Mouse (Mus musculus) CD4-positive, CD25-positive, alpha-beta regulatory T cell, adult 2 months (primary cell): ENCODE measurements around the gene Vldlr.
A peak's percentile ranks its signal among the peaks of the same experiment; 100 is the strongest.

Experiments used
- DNase-seq: peaks from one replicate; pipeline ENCODE4 v3.0.0-alpha.2; 2012; ENCODE audit warnings: low read depth, low spot score

Gene Vldlr

DNA sequence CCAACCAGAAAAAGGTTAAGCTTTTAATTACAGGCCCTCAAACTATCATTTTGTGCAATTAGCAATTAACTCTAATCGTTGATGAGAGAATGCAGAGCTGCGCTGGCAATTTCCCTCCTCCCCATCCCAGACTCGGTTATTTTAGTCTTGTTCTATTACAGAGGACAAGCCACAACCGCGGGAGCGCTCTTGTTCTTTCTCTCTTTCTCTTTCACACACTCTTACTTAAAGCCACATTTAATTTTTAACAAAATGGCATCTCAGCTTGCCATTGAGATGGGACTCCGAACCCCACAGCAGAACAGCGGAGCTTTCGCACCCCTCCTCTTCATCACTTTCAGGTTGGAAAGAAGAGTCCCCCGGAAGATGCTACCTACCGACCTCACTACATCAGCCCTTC lies at the start of gene Vldlr:
TSS of gene Vldlr (plus strand) at position 167 of the 400 bp plus-strand sequence.
- DNase-seq = no peak

DNA sequence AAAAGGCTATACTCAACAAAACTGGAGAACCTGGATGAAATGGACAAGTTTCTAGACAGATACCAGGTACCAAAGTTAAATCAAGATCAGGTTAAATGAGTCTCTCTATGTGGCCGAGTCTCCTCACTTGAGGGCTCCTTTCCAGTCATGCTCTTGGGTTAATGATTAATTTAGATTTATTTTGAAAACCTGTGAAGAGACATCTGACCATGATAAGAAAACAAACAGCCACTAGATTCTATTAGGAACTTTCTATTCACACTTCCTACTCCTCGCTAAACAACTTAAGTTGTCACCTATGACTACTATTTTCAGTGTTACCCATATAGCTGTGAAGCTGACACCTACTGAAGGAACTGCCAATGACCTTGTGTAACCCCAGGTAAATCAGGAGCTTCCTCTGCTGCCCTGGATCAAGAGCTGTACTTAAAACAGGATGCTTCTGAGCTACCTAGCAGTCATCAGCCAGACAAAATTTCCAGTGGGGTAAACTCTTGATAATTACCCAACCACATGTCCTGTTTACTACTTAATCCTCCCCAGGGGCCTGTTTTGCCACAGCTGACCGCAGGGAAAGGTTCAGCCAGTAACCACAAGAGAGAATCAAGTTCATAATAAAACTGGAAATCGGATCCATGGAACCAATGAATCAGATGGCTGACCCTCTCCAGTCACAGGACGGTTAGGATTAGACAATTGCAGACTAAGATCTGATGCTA lies 48.5 kb upstream of the Vldlr start:
- DNase-seq = no peak

DNA sequence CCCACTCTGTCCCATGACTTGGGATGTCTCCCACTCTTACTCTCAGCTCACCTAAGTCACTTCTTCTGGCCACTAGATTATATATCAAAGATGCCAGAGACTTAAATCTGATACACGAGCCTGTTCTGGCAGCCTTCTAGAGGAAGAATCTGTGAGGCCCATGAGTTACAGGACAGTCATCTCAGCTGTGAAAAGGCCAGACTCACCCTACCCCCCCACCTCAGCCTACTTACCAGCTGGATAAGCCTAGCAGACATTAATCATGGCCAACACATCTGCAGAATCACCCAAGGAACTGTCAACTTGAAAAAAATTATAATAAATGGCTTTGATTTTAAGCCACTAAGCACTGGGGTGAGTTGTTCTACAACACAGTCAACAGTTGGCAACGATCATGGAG lies 42.4 kb upstream of the Vldlr start:
- no peak for DNase-seq

DNA sequence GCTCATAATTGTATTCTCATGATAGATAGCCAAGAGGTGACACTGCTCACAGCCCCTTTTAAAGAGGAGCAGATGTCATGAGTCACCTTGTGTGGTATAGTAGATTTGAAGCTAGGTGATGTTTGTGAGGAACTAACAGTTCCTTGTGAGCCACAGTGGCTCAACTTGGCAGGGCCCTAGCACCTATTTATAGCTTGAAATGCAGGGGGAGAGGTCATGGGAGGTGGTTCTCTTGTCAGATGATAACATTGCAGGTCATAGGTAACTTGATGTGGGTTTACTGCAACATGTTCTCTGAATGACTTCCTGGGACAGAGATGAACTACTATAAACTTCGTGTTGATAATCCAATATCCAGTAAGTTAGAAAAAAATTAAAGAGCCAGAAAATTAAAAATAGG lies 40.7 kb upstream of the Vldlr start:
- no peak for DNase-seq

DNA sequence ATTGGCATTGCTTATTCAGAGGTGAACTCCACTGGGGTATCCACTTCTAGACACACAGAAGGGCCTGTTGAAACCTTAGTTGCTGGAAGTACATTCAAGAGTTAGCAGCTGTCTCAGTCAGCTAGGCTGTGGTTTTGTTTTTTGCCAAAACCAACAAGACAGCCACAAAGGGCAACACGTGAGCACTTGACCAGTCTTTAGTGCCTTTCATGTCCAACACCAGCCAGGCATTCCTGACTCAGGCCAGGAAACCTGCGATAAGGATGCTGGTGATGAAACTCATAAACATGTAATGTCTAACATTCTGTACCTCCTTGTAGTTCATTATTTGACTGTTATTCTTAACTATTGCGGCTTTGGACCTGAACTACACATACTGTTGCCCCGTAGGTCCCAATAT lies 39.7 kb upstream of the Vldlr start:
- no peak for DNase-seq

DNA sequence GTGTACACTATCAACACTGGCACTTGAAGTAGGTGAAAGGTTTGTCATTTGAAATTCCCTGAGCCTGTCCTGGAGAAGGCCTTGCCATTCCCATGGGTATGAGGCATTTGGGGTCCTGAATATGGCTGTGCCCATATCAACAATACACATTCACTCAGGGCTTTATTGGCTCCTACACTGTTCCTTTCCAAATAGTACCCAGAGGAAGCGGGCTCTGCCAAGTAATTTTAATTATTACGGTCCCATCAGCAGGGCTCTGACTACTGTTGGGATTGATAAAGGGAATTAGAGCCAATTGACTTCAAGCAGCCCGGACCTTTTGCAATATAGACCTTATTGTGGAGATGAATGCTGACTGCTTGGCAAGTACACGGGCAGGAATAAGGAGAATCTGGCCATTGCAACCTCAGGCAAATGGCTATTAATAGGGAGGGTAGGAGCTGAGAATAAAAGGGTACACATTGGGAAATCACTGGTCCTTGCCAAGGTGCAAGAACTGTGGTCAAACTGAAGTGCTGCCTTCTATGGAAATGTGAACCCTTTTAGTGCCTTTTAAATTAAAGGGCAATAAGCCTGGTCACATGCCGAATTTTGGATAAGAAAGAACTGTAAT lies 38.0 kb upstream of the Vldlr start:
- DNase-seq = no peak

DNA sequence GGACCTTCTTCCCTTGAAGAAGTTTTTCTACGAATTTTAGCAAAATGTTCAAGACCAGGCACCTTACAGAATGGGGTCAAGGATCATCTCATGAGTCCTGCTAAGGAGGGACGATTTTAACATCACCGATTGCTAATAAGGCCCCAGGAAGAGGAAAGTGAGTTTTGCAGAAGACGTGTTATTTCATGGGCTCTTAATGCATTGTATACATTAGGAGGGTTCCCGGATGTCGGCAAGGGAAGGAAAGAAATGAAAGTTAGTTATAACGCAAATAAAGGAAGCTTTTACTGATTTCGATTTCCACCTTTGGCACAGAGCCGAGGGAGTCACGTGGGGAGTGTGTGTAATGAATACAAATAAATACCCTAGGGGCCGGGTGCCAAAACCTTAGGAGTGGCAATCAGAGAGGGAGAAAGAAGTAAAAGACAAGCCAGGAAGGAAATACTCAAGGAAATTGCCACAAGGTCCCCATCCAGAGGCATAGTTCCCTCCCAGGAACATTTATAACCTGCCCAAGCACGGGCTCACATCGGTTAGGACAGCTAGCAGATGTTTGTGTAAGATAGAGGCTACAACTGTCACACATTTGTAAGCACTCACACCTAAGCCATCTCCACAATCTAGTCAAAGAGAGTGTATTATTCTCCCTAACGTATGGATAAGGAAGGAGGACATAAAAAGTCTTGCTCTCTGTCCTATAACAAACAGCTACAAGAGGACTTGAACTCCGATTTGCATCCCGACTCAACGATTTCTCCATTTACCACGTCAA lies 35.7 kb upstream of the Vldlr start:
- DNase-seq = no peak

DNA sequence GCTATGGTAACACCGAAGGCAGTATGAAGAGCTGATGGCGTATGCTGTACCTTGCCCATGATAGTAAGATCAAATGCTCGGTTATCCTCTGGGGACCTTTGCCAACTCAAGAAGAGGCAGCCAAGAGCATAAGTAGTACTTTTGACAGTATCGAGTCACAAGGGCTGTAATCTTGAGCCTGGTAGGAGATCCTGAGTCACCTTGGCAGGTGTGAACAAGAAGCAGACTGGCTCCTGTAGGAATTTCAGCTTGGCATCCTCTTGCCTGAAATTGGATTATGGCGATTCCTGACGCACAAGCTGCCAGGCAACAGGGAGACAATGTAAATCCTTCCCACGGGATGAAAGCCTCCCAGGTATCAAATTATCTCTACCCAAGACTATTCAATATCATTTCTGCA lies 32.8 kb upstream of the Vldlr start:
- no peak for DNase-seq

DNA sequence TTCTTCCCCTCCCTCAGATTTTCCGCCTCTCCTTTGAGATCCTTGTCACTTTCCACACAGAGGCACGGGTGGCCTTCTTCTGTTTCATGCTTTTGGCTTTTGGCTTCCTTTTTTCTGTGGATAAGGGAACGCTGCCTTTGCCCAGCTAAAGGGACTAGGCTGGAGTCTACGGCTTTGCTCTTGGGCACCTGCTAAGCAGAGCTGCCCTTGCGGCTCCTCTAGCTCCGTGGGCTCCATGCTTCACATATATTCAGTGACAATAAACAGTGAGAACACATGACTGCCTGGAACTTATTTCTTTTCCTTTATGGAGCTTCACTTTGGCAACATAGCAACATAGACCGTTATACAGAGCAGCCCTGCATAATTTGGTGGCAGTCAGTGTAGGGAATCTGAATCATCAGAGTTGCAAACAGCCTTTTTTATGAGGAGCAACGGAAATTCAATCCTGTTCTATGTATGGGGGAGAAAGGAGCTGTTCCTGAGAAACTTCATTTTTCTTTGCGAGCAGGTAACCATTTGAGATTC lies 12.5 kb upstream of the Vldlr start:
- no peak for DNase-seq

DNA sequence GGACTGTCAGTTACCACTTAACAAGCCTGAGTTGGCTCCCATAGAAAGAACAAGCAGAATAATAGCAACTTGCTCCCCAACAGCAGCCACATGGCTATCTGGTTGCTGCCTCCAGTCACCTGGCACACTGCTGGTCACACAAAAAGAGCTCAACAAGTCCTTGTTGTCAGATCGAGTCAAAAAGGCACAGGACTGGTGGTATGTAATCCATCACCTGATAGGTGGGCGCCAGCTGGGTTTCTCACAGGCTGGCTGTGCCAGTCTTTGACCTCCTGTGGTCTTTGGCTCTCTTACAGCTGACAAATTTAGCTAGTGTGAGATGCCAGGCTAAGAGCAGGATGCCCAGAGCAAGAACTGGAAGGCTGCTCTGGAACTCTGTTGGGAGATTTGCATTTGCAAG lies 5.3 kb upstream of the Vldlr start:
- no peak for DNase-seq

DNA sequence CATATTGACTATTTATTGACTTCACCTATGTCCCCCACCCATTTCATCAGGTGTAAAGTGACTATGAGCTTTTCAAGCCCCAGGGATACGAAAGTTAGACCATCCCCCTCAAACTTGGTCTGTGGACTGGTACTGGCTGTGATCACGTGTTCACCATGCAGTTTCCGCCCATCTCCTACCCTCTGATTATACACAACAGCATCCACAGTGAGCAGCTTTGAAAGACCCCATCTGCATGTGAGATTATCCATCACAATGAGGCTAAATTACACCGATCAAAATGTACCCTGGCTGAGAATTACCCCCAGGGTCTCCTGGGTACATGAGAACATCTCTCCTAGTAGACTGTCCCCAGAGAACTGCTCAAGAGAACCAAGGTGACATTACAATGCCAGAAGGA lies 688 bp upstream of the Vldlr start:
- no peak for DNase-seq

DNA sequence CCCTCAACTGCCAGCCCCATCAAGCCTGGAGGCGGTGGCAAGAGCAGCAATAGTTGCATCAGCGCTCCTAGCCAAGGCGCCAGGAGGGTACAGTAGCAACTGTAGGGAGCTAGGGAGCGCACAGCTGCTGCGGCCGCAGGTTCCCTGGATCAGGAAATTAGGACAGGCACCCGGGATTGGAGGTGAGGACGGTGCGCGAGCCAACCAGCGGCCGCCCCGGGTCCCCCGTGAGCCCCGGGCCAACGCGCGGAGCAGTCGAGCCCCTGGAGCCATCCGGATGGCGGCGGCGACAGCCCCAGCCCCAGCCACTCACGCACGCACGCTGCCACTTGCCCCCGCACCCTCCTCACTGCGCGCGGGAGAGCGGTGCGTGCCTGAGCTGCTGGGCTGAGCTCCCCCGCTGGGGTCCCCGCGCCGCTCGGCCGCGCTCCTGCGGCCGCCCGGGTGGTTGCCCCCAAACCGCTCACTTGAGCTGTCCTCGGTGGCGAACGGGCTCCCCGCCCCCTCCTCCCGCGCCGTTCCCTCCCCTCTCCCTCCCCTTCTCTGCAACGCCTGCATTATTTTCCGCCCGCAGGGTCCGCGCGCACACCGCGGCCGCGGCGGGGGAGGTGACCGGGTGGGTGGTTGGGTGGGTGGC lies 601 bp downstream of the Vldlr start:
- DNase-seq = no peak

DNA sequence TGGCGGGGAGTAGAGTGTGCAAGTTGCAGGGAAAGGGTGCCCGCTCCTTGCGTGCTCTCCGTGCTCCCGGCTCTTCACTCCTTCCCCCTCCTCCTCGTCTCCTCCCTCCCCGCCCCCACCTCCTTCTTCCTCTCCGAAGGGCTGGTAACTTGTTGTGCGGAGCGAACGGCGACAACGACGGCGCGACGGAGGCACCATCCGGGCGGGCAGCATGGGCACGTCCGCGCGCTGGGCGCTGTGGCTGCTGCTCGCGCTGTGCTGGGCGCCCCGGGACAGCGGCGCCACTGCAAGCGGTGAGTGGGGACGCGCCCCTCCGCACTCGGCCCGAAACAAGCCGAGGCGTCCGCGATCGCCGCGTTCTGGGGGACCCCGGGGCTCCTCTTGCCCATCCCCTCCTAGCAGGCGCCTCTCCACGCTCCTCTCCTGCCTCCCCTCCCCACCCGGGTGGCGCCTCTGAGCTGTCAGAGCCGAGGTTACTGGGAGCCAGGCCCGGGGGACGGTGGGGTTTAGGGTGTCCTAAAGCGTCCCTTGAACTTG lies 1.2 kb downstream of the Vldlr start:
- peak; percentile 2 for DNase-seq

DNA sequence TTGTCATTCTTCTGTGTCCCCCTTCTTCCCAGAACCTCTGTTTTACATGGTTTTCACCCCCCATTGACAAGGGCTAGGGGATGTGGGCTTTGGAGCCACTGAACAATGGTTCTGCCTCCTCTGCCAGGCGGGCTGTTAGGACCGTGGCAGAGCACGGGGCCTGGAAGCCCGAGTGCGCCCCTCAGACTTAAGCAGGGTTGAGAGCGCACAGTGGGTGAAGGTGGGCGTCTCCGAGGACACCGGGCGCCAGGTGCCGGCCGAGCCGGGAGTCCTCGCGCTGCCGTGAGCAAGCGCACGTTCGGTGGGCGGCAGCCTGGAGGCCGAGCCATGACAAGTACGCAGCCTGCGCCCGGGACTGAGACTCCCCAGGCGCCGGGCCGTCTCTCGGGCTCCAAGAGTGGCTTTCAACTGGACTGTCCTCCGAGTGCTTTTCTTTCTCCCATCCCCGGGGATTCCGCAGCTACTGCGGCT lies 1.7 kb downstream of the Vldlr start:
- DNase-seq = no peak

DNA sequence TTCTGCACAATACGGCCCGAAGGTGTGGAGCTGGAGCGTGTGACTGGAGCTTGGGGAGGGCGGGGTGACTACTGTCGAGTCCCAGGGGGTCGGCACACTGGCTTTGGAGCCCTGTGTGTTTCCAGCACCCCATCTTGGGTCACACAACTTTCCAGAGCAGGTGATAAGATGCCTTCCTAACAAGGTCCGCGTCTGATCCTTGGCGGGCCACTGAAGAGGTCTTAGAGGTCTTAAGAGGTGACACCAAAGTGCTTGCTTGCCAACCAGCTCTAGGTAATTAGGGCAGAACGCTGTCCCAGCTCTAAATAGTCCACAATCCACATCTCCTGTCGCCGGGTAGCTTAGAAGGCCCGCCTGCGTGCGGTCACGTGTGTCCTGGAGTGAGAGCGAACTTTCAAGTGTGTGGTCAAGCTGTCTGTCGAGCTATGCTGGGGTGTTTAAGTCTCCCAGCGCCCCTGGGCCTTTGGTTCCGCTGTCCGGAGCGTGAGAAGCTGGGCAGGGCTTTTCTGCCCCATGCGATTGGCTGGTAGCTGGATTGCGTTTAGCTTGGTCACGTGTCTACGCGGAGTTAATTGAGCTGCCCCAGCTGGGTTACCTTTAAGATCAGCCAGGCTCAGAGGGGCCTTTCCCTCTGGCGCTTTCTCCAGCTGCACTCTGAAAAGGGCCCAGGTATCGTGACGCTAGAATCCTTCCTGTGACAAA lies 2.4 kb downstream of the Vldlr start:
- DNase-seq = no peak

DNA sequence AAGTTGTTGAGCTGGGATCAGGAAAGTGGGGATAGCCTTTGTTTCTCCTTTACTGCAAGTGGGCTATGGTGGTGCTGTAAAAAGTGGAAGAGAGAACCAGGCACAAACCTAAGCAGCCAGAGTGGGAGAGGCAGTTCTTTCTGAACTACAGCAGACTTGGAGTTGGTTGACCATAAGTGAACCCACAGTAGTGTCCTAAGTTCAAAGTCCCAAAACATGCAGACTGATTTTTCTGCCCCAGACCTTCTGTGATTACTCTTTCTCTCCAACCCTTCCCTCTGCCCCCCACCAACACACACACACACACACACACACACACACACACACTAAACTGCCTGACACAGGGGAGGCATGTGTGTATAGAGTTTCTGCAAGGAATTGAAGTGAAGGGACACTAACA lies 3.3 kb downstream of the Vldlr start:
- DNase-seq = no peak

DNA sequence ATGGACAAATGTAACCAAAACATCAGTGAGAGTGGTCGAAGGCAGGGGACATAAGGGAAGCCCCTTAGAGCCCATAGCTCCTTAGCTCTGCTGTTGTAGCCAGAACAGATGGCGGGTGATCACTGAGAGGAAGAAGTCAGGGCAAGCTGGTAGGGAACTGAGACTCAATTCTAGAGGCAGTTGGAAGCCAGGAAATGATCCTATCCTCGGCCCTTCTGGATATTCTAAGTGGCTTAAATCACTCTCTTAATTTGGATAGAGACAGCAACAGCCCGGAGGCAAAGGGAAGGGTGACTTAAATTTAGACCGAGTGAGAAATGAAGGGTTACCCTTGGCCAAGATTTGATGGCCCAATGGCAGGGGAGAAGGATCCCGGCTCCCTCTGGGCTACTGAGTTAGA lies 6.8 kb downstream of the Vldlr start:
- no peak for DNase-seq

DNA sequence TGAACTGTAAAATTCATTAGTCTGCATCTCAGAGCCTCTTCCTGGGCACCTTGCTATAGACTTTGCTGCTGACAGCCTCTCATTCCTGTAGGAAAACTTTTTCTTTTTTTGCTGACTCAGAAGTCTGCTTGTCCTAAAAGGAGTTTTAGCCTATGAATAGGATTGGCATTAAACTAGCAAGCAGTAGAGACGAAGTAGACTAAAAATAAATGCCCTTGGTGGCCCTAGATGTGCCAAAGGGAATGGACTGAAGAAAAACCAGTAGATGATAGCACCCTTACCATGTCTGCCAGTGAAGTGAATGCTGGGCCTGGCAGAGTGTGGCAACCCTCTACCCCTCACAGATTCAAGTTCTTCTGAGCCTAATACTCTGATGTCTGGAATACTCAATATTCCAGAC lies 8.1 kb downstream of the Vldlr start:
- no peak for DNase-seq

DNA sequence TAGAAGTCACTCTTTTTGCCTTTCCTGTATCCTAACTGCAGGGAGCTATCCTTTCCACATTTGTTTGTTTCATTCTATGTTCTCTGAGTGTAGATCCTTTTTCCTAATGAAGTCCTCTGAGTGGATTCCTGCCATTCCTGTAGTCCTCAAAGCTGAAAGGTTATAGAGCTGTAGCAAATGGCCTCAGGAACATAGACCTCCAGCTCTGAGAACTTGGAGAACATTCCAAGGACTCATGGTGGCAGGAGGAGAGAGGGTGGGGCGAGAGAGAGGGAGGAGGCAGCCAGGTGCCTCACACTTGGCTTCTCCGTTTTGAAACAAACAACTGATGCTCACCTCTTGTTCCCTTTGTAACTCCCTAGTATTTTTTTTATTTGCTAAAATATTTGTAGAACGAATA lies 10.3 kb downstream of the Vldlr start:
- DNase-seq = no peak

DNA sequence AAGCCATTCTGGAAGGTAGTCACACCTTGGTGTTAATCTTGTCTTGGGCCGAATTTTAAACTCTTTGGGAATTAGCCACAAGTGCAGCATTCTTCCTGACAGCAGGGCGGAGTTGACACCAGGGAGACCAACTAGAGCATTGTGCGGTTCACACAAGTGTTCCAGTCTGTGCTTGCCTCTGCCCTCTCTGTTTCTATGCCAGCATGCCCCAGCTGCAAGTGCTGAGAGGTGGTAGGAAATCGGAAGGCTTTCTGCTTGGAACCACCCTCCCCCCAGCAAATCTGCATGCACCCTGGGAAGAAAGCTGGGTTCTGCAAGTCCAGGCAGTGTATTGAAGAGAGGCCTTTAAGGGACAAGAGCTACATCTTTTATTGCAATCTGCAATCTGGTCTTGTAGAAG lies 10.8 kb downstream of the Vldlr start:
- DNase-seq = no peak

DNA sequence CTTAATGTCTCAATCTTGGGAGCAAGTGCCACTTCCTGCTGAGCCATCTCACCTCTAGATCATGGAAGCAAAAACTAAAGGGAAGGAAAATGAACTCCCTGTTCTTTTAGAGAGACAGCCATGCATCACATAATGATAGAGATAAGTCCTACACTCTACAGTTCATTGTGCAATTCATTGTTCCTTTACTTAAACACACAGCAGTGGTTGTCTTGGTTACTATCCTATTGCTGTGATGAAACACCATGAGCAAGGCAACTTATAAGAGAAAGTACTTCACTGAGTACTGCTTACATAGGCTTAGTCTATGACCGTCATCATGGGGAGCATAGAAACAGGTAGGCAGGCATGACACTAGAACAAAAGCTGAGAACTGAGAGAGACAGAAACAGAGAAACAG lies 12.0 kb downstream of the Vldlr start:
- no peak for DNase-seq
